Mouse (Mus musculus): ENCODE results near the gene Pdpr. TPM values are rescaled to one million over a fixed set of nuclear protein-coding genes. Genes with fewer than 3 reads are reported as not detected.
"Not testable (repeated sequence)": the region's sequence is repeated elsewhere in the genome, so short reads cannot be mapped to it uniquely, and the experiment has no call there.

Pdpr gene
- total RNA-seq, 4 experiments from 2014 or later, result 29.0 to 36.5 (median 31.5) TPM

DNA sequence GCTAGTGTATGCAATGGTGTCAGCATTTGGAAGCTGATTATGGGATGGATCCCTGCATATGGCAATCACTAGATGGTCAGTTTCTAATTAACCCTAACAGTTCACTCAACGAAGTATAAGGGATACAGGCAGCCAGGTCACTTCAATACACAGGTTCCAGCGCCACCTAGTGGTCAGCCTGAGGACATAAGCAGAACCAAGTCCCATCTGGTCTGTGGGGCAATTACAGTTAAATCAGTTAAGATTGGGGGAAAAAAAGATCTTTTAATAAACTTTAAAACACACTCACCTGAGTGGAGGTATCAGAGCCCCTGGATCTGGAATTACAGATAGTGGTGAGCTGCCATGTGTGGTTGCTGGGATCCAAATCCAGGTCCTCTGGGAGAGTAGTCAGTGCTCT, 4.3 kb upstream of the Pdpr start:
- DNase-seq (ENCODE audit: low spot score in 2 of 2), result peak in 1 of 2 experiments; percentile 23

- DNase-seq (ENCODE audit: low spot score in 2 of 2), result no peak
Observed at GRCm38 (mm10) chr8:111091706-111092105, 2.7 kb upstream of the Pdpr start.

DNA sequence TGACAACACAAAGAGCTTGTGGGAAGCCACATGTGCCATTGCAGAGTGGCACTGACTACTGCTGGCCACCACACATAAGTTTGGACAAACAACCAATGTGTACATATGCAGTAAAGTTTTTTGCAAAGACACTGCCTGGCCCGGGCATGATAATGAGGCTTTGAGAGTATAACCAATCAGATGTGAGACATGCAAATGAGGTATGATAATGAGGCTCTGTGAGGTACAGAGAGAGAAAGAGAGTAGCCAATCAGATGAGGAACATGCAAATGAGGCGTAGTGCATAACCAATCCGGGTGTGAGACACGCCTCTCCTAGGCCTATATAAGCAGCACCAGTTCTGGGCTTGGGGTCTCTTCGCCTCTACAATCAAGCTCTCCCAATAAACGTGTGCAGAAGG, 2.1 kb upstream of the Pdpr start, which contains the start of gene Clec18a:
TSS of gene Clec18a (minus strand) at position 101 of the 400 bp plus-strand sequence.
- DNase-seq (ENCODE audit: low spot score in 2 of 2), result not testable (repeated sequence)

- DNase-seq (ENCODE audit: low spot score in 2 of 2), result peak in 1 of 2 experiments; percentile 18
Observed at GRCm38 (mm10) chr8:111094719-111095302, 381 bp downstream of the Pdpr start.

- no peak for DNase-seq (ENCODE audit: low spot score in 2 of 2)
Observed at GRCm38 (mm10) chr8:111114891-111115290, 20.5 kb downstream of the Pdpr start.

DNA sequence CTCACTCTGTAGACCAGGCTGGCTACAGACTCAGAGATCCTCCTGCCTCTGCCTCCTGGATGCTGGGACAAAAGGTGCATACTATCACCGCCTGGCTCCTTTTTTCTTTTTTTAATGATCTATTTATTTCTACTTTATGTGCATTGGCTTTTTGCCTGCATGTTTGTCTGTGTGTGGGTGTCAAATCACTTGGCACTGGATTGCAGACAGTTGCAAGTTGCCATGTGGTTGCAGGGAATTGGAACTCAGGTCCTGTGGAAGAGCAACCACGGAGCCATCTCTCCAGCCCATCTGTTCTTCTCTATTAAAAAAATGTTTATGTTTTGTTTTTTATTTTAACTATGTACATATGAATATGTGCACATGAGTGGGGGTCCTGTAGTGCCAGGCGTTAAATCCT, 25.1 kb downstream of the Pdpr start:
- no peak for DNase-seq (ENCODE audit: low spot score in 2 of 2)

DNA sequence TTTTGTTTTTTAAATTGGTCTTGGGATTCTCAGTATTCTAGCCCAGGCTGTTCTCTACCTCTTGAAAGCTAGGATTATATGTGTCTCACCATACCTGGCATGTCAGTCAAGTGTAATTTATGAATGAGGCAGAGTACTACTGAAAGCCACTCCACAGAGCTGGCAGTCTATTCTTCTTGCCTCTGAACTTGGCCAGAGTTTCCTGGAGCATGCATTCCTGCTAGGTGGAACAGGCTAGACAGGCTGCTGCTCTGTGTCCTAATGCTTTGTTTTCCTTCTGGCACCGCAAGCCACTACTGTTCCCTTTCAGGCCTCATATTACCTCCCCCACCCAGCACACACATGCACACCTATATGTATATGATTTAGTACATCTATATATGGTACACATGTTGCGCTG, 36.3 kb downstream of the Pdpr start:
- DNase-seq (ENCODE audit: low spot score in 2 of 2), result no peak

DNA sequence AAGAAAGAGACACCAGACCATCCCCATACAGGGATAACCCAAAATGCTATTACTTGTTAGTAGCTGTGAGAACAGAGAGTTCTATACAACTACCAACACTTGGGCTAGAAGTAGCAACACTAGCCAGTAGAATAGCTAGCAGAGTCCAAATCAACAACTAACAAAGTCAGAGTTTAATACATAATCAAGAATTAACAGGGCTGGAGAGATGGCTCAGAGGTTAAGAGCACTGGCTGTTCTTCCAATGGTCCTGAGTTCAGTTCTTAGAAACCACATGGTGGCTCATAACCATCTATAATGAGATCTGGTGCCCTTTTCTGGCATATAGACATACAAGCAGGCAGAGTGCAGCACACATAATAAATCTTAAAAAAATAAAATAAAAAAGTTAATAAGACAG, 48.1 kb downstream of the Pdpr start:
- no peak for DNase-seq (ENCODE audit: low spot score in 2 of 2)

DNA sequence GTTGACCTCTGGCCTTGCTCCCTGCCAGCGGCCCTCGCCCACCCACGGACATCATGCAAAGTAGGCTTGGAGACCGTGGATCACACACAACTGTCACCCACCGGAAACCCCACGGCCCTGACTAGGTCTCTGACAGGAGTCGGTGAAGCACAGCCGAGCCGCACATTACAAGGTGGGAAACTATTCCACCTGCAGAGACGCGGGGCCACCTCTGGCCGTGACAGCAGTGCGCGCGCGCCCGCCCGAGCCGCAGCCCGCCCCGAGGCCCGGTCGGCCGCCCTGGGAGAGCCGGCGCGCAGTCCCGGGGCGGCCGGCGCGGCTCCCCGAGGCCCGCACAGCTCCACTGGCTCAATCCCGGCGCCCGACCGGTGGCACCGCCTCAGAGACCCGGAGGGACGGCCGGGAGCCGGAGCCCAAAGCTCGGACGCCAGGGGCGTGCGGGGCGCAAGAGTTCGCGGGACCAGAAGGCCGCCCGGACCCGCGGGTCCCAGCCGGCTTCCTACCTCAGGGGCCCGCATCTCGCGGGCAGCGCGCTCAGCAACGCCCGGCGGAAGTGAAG, 50.5 kb downstream of the Pdpr start:
- DNase-seq (ENCODE audit: low spot score in 2 of 2), result not testable (repeated sequence)

GRCm38 (mm10) chr8:111145460-111146012, 51.1 kb downstream of the Pdpr start:
- DNase-seq (ENCODE audit: low spot score in 2 of 2), result peak; percentile 76 to 90

DNA sequence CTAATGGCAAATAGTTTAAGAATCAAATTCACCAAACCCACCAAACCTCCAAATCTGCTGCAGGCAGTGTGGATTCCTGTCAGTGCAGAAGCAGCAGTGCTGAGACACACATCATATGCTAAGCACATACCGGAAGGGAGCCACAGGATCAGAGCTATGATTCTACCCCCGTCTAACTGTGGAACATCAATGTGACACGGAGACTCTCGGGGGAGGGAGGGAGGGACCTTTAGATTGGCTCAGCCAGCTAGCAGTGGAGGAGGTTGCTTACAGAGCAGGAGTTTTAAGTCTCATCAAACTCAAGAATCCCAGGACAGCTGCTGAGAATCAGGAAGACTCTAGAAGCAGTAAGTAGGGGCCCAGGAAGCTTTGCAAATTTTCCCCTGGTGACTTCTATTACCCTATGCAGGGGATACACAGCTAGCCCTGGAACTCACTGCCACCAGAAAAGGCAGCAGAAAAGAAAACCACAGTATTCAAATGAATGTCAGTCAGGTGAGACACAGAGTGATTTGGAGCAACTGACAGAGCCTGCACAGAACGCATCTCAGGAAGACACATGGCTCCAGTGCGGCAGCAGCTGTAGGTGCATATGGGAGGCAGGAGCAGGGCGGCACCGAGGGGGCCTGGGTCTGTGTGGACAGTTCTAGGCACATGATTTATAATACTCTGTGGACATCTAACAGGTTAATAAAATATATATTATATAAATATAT, 61.4 kb downstream of the Pdpr start:
- DNase-seq (ENCODE audit: low spot score in 2 of 2), result no peak

DNA sequence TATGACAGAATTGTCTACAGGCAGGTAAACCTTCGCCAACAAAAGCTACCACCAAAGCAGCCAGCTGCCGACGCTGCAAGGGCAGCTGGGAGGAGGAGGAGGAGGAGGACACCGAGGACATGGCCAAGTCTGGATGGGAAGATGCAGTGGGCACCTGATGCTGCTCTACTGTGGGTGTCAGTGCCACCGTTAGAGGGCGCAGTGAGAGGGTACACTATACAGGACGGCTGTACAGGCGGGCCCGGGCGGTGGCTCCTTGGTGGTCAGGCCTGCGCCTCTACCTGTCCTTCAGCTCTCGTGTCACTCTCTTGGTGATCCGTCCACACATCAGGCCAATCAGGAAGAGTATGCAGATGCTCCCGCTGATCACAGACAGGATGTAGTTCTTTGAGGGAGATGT, 63.2 kb downstream of the Pdpr start:
- DNase-seq (ENCODE audit: low spot score in 2 of 2), result peak; percentile 31 to 44

- DNase-seq (ENCODE audit: low spot score in 2 of 2), result no peak
Observed at GRCm38 (mm10) chr8:111171661-111172060, 77.2 kb downstream of the Pdpr start.

DNA sequence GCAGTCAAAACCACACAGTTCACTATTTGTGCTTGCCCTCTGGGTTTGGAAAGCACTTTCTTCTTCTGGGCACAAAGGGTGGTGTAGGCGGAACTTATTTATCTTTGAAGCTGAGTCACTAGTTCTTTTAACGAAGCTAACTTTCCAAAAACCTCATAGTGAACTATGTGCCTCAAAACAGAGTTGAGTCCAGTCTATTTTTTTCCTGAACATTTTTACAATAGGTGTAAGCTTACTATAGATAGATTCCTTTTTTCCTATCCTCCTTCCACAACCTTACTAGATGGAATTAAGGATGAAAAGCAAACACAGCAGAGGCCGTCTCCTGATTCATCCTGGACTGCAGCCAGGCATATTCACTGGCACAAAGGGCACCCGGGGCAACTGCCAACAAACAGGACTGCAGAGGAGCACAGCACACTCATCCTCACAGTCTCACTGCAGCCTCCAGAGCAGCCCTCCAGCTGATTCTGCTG, 91.1 kb downstream of the Pdpr start:
- DNase-seq (ENCODE audit: low spot score in 2 of 2), result peak in 1 of 2 experiments; percentile 47

Other genes starting within 250 kb of the Pdpr start
- 10 to 100 TPM; 50.2 to 56.8 (median 54.5) TPM for gene Cog4, start 248.0 kb upstream of the Pdpr start, total RNA-seq (2022)
- gene Sf3b3, start 247.8 kb upstream of the Pdpr start, total RNA-seq (2022), result 10 to 100 TPM; 58.6 to 66.2 (median 60.5) TPM
- gene Fuk, start 192.1 kb upstream of the Pdpr start, total RNA-seq (2022), result 10 to 100 TPM; 16.7 to 20.2 (median 19.4) TPM
- 10 to 100 TPM; 87.8 to 95.6 (median 94.6) TPM for gene St3gal2, start 174.7 kb upstream of the Pdpr start, total RNA-seq (2022)
- gene Ddx19a, start 96.8 kb upstream of the Pdpr start, total RNA-seq (2022), result 10 to 100 TPM; 24.6 to 27.5 (median 26.4) TPM
- gene Ddx19b, start 62.9 kb upstream of the Pdpr start, total RNA-seq (2022), result 10 to 100 TPM; 17.9 to 20.5 (median 18.9) TPM
- gene Aars, start 61.5 kb upstream of the Pdpr start, total RNA-seq (2022), result 100 to 1,000 TPM in 1 of 4 experiments, 10 to 100 TPM in 3; 82.5 to 110 (median 95.8) TPM
- not detected for gene Exosc6, start 38.3 kb upstream of the Pdpr start, total RNA-seq (2022)
- gene Clec18a, start 2.2 kb upstream of the Pdpr start, total RNA-seq (2022), result 1 to 10 TPM; 2.3 to 4.0 (median 3.3) TPM
- 100 to 1,000 TPM; 139 to 145 (median 142) TPM for gene Glg1, start 164.6 kb downstream of the Pdpr start, total RNA-seq (2022)
- gene Rfwd3, start 205.6 kb downstream of the Pdpr start, total RNA-seq (2022), result 10 to 100 TPM; 22.4 to 24.1 (median 23.5) TPM
- gene Mlkl, start 243.5 kb downstream of the Pdpr start, total RNA-seq (2022), result under 1 TPM in 2 of 4 experiments, not detected in 2; 0.30 to 0.33 TPM